Mouse (Mus musculus): ENCODE data around the gene Gpc4. TPM values are rescaled to one million over a fixed set of nuclear protein-coding genes. Genes with fewer than 3 reads are reported as not detected.

Gpc4 gene
- 3.2 and 3.7 TPM in 2 replicates for polyA plus RNA-seq (2012; rRNA removed)

GRCm38 (mm10) chrX:52164738-52165554 is at the start of gene Gpc4:
Gene Gpc4 (minus strand): TSS chrX:52165252.

Other genes starting within 250 kb of the Gpc4 start
- not detected in 2 replicates for gene 1700080O16Rik, start 192.5 kb downstream of the Gpc4 start, polyA plus RNA-seq (2012; rRNA removed)